Mouse (Mus musculus) E14TG2a.4 (cell line): ENCODE results near the gene Gns.

Experiments used
- H3K27me3 ChIP-seq: 2 replicates; pipeline ENCODE4 v1.6.1; 2014; ENCODE audit warnings: low read length, control low read depth; ENCODE audit not compliant: insufficient read depth
- H3K36me3 ChIP-seq: 2 replicates; pipeline ENCODE4 v1.6.1; 2014; ENCODE audit warnings: low read length, control low read depth; ENCODE audit not compliant: insufficient read depth
- H3K4me1 ChIP-seq: replicated peaks from 2 replicates; pipeline ENCODE4 v1.6.1; 2014; ENCODE audit warnings: low read depth, low read length, control low read depth
- H3K4me3 ChIP-seq: replicated peaks from 2 replicates; pipeline ENCODE4 v1.5.1; 2014; ENCODE audit warnings: mild to moderate bottlenecking, low read length
- H3K9me3 ChIP-seq: 2 replicates; pipeline ENCODE4 v1.6.1; 2014; ENCODE audit warnings: low read length, control low read depth
- CTCF ChIP-seq: conservative IDR thresholded peaks from 2 replicates; pipeline ENCODE4 v1.5.1; 2014; ENCODE audit warnings: low read length
- NANOG ChIP-seq: IDR thresholded peaks from 2 replicates; pipeline ENCODE4 v1.6.1; 2014; ENCODE audit warnings: borderline replicate concordance, low read length, mixed read lengths
- POU5F1 ChIP-seq: IDR thresholded peaks from 2 replicates; pipeline ENCODE4 v1.6.1; 2014; ENCODE audit warnings: low read length, borderline replicate concordance

The Gns gene

DNA sequence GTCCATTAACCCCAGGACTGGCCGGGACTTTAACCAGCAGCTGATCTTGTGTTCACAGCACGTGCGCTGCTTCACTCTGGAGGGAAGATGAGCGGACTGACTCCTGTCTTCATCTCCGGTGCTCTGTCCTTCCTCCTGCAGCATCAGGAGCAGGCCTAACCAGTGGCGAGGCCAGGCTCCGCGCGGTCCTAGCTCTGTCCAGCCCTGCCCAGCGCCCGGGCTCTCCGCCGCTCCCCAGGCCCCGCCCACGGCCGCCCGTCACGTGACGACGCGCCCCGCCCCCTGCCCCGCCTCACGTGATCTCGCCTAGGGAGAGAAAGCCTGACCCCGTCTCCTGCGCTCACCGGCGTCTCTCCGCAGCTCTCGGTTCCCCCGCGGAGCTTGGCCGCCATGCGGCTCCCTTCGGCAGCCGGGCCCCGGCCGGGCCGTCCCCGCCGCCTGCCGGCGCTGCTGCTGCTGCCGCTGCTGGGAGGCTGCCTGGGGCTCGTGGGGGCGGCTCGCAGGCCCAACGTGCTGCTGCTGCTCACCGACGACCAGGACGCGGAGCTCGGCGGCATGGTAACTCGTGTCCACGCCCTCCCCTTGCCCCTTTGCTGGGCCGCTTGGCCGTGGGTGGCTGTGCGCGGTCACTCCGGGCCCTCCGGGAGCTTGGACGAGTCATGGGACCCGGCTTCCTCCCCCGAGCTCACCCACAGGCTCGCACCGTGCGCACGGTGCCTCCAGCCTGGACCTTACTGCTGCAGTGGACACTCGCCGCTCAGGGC is at the start of gene Gns:
TSS of gene Gns (plus strand) at position 290 of the 764 bp plus-strand sequence.
- TF ChIP-seq CTCF (no peak), POU5F1 (no peak), NANOG (no peak)
- H3K27me3 ChIP-seq = peaks cover 26% of the 10 kb centered on the region
- peaks cover 28% of the 10 kb centered on the region for H3K4me1 ChIP-seq
- H3K9me3 ChIP-seq = no peaks in the 10 kb centered on the region
- peaks cover 10% of the 10 kb centered on the region for H3K36me3 ChIP-seq
- H3K4me3 ChIP-seq = peak within 1 kb of the TSS; percentile 93

- TF ChIP-seq POU5F1 (no peak), NANOG (no peak), CTCF (no peak)
- H3K9me3 ChIP-seq = no peaks in the 10 kb centered on the region
- H3K4me1 ChIP-seq = peaks cover 3% of the 10 kb centered on the region; the same call in 1 of the 2 replicates
- H3K4me3 ChIP-seq = no peak overlapping the region
- H3K27me3 ChIP-seq = peaks cover 50% of the 10 kb centered on the region
- H3K36me3 ChIP-seq = no peaks in the 10 kb centered on the region
Measured at GRCm38 (mm10) chr10:121315321-121316283, 49.3 kb upstream of the Gns start.

GRCm38 (mm10) chr10:121316361-121316760 is 48.5 kb upstream of the Gns start:
- TF ChIP-seq NANOG = no peak
- no peak for TF ChIP-seq POU5F1
- TF ChIP-seq CTCF = no peak
- peaks cover 43% of the 10 kb centered on the region for H3K27me3 ChIP-seq

GRCm38 (mm10) chr10:121318397-121318950 is 46.4 kb upstream of the Gns start:
- Histone ChIP-seq H3K4me1 (no peaks in the 10 kb centered on the region), H3K9me3 (0 out of 2 replicates have a peak, but pooled peaks cover 3% of the 10 kb centered on the region), H3K27me3 (peaks cover 24% of the 10 kb centered on the region), H3K36me3 (no peaks in the 10 kb centered on the region), H3K4me3 (no peak overlapping the region)
- no peak for TF ChIP-seq POU5F1
- TF ChIP-seq CTCF = no peak
- no peak for TF ChIP-seq NANOG

More at GRCm38 (mm10) chr10:121316361-121316760, 48.5 kb upstream of the Gns start:
- no peaks in the 10 kb centered on the region for H3K9me3 ChIP-seq
- H3K4me1 ChIP-seq = no peaks in the 10 kb centered on the region
- no peak overlapping the region for H3K4me3 ChIP-seq
- no peaks in the 10 kb centered on the region for H3K36me3 ChIP-seq

- H3K9me3 ChIP-seq = 0 out of 2 replicates have a peak, but pooled peaks cover 3% of the 10 kb centered on the region
- TF ChIP-seq POU5F1 (no peak), NANOG (no peak)
- 0 out of 2 replicates have a peak, but pooled peaks cover under 1% of the 10 kb centered on the region for H3K27me3 ChIP-seq
- H3K36me3 ChIP-seq = no peaks in the 10 kb centered on the region
- H3K4me1 ChIP-seq = no peaks in the 10 kb centered on the region
- H3K4me3 ChIP-seq = no peak overlapping the region
Measured at GRCm38 (mm10) chr10:121323493-121323892, 41.4 kb upstream of the Gns start.

DNA sequence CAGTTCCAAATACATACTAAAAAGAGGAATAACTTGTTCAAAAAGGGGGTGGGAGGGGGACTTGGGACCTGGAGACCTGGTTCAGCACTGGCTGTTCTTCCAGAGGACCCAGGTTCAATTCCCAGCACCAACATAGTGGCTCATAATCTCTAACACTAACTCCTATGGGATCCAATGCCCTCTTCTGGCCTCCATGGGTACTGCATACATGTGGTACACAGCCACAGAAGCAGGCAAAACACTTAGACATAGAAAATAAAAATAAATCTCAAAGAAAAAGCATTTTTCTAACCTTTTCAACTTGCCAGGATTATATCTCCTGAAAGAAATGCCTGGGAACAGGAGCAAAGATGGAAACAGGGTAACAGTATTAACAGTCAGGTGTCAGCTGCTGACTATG is 38.7 kb upstream of the Gns start:
- Histone ChIP-seq H3K9me3 (0 out of 2 replicates have a peak, but pooled peaks cover 3% of the 10 kb centered on the region), H3K36me3 (no peaks in the 10 kb centered on the region), H3K27me3 (0 out of 2 replicates have a peak, but pooled peaks cover 2% of the 10 kb centered on the region), H3K4me3 (no peak overlapping the region), H3K4me1 (no peaks in the 10 kb centered on the region)
- TF ChIP-seq NANOG (no peak), POU5F1 (no peak), CTCF (peak; percentile 72)

DNA sequence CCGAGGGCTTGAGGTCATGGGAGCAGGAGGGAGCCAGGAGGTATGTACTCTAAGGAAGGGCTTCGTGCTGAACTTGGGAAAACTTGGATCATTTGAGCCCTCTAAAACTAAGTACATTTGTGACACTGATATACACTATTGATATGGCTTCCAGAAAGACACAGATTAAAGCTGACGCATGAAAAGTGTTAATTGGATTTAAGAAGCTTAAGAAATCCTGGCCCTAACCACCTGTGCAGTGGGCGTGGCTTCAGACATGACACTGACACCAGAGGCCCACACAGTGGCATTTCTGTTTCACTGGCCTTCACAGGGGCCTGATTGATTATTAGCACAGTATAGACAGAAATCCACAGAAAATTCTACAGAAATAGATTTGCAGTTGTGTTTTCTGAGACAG is 35.3 kb upstream of the Gns start:
- Histone ChIP-seq H3K4me1 (no peaks in the 10 kb centered on the region), H3K4me3 (no peak overlapping the region), H3K27me3 (0 out of 2 replicates have a peak, but pooled peaks cover 2% of the 10 kb centered on the region), H3K9me3 (peaks cover 3% of the 10 kb centered on the region), H3K36me3 (no peaks in the 10 kb centered on the region)
- TF ChIP-seq CTCF (no peak), POU5F1 (no peak), NANOG (no peak)

GRCm38 (mm10) chr10:121330940-121331339 is 34.0 kb upstream of the Gns start:
- TF ChIP-seq NANOG = no peak
- TF ChIP-seq POU5F1 = no peak
- TF ChIP-seq CTCF = peak; percentile 83
- Histone ChIP-seq H3K4me3 (no peak overlapping the region), H3K9me3 (peaks cover 16% of the 10 kb centered on the region), H3K4me1 (no peaks in the 10 kb centered on the region), H3K36me3 (no peaks in the 10 kb centered on the region), H3K27me3 (0 out of 2 replicates have a peak, but pooled peaks cover 2% of the 10 kb centered on the region)
